Comparison of ENCODE assay signal across 9 mouse cellular contexts in the genomic region with DNA sequence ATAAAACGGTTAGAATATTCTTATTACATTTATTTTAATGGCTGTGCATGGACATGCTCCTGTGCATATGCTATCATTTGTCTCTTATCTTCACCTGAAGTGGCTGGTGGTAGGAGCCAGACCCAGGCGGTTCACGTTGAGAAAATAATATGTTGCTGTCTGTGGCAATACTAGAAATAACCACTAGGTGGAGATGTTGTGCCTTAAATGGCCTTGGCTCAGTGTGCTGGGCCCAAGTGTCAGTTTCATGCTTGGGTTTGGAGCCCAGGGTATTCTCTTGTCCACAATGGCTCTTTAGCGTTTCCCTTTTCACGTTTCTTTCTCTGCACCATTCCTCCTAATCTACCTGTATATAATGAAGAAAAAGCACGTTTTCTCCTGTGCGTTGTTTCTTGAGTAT.
A peak's percentile ranks its signal among the peaks of the same experiment; 100 is the strongest.
DNase-seq lines count a peak whose midpoint lies in the region; ATAC-seq lines count a peak whose summit lies in the region.
"Had no signal": no experiment of that assay in that cellular context is flagged by ENCODE, and none has a peak within 500 bp of the region (broad histone marks: within the 10 kb centered on the region; RNA-seq: fewer than 3 reads in every experiment).

No protein-coding gene starts in this region.

- DNase-seq in urinary bladder, postnatal 25 days (ENCODE audit: low spot score) = peak; percentile 51
- DNase-seq in urinary bladder, adult 18-20 months (ENCODE audit: low spot score in 2 of 2) = no peak
- peak; percentile 71 for DNase-seq in intestine, embryonic 14.5 days (ENCODE audit: low spot score)
- peak; percentile 76 for DNase-seq in naive thymus-derived CD4-positive, alpha-beta T cell, adult 2 months (ENCODE audit: low read depth)

- peaks cover 5% of the 10 kb centered on the region; the same call in 1 of the 2 replicates for H3K27me3 ChIP-seq in forebrain, embryonic 13.5 days
- H3K27me3 ChIP-seq in intestine, embryonic 14.5 days (replicated peaks; ENCODE audit: control insufficient read depth, insufficient read depth, low read length) = no peaks in the 10 kb centered on the region
- peaks cover 6% of the 10 kb centered on the region for H3K27me3 ChIP-seq in limb, embryonic 13.5 days

- no peaks in the 10 kb centered on the region for H3K9me3 ChIP-seq in forebrain, embryonic 13.5 days (replicated peaks)
- 0 out of 2 replicates have a peak, but pooled peaks cover under 1% of the 10 kb centered on the region for H3K9me3 ChIP-seq in intestine, embryonic 14.5 days (ENCODE audit: control insufficient read depth, low read length)
- no peaks in the 10 kb centered on the region for H3K9me3 ChIP-seq in limb, embryonic 13.5 days
- H3K9me3 ChIP-seq: heart, embryonic 15.5 days had no signal

- H3K4me3 ChIP-seq in forebrain, embryonic 13.5 days = no peak overlapping the region
- no peak overlapping the region for H3K4me3 ChIP-seq in intestine, embryonic 14.5 days (ENCODE audit: low read depth, low read length)
- H3K4me3 ChIP-seq in limb, embryonic 13.5 days = no peak overlapping the region
- H3K4me3 ChIP-seq: heart, embryonic 15.5 days had no signal

- H3K4me2 ChIP-seq in forebrain, embryonic 13.5 days = no peak overlapping the region
- H3K4me2 ChIP-seq in intestine, embryonic 14.5 days (ENCODE audit: low read length) = no peak overlapping the region
- no peak overlapping the region for H3K4me2 ChIP-seq in limb, embryonic 13.5 days (replicated peaks)
- H3K4me2 ChIP-seq: heart, embryonic 15.5 days had no signal

- no peak overlapping the region for H3K9ac ChIP-seq in forebrain, embryonic 13.5 days
- H3K9ac ChIP-seq in intestine, embryonic 14.5 days (ENCODE audit: low read length) = no peak overlapping the region
- no peak overlapping the region for H3K9ac ChIP-seq in limb, embryonic 13.5 days
- H3K9ac ChIP-seq: heart, embryonic 15.5 days had no signal

- H3K27ac ChIP-seq in forebrain, embryonic 13.5 days = no peak overlapping the region
- H3K27ac ChIP-seq in intestine, embryonic 14.5 days (ENCODE audit: low read depth) = no peak overlapping the region
- no peak overlapping the region for H3K27ac ChIP-seq in limb, embryonic 13.5 days
- H3K27ac ChIP-seq: heart, embryonic 15.5 days had no signal

- H3K36me3 ChIP-seq in forebrain, embryonic 13.5 days (ENCODE audit: poor library complexity, severe bottlenecking) = no peaks in the 10 kb centered on the region
- no peaks in the 10 kb centered on the region for H3K36me3 ChIP-seq in intestine, embryonic 14.5 days (ENCODE audit: control insufficient read depth, insufficient read depth, low read length)
- H3K36me3 ChIP-seq in limb, embryonic 13.5 days = no peaks in the 10 kb centered on the region

- no peaks in the 10 kb centered on the region for H3K4me1 ChIP-seq in forebrain, embryonic 13.5 days
- H3K4me1 ChIP-seq in intestine, embryonic 14.5 days (replicated peaks; ENCODE audit: control insufficient read depth, insufficient read depth, low read length) = no peaks in the 10 kb centered on the region
- peaks cover 24% of the 10 kb centered on the region for H3K4me1 ChIP-seq in limb, embryonic 13.5 days
- H3K4me1 ChIP-seq: heart, embryonic 15.5 days had no signal

- ATAC-seq in cerebellum, adult (ENCODE audit: insufficient number of reproducible peaks, low FRiP score, low TSS enrichment) = peak; percentile 59
- peak; percentile 78 for ATAC-seq in forebrain, embryonic 13.5 days
- ATAC-seq in intestine, embryonic 14.5 days (replicated peaks; ENCODE audit: low FRiP score, low TSS enrichment, low read depth) = peak; percentile 58; the same call in 1 of the 2 replicates
- ATAC-seq in limb, embryonic 13.5 days (ENCODE audit: low FRiP score, low read depth) = peak; percentile 48
- no peak for ATAC-seq in activated CD4-positive, CD25-positive, alpha-beta regulatory T cell, adult 4 months

- WGBS in forebrain, embryonic 13.5 days = 11% methylated on average over 7 of the region's 7 CpGs
- WGBS in intestine, embryonic 14.5 days = 15% methylated on average over 7 of the region's 7 CpGs
- 12% methylated on average over 7 of the region's 7 CpGs for WGBS in limb, embryonic 13.5 days

Comparison
In these comparisons a context has a peak if more than half of its experiments do, and no peak if none do; other contexts are left out.
1. DNase-seq: peak in urinary bladder, postnatal 25 days (single experiment), intestine, embryonic 14.5 days (single experiment) and naive thymus-derived CD4-positive, alpha-beta T cell, adult 2 months (single experiment); none in urinary bladder, adult 18-20 months (0 of 2).